Mouse (Mus musculus) hindbrain, embryonic 11.5 days (tissue): ENCODE results near the gene St8sia1. TPM values are rescaled to one million over a fixed set of nuclear protein-coding genes. Genes with fewer than 3 reads are reported as not detected.
A peak's percentile ranks its signal among the peaks of the same experiment; 100 is the strongest.

ENCODE experiments used
- ATAC-seq: fragments of 200-750 bp; cut with Nextera tagmentation; 2 replicates; pipeline ENCODE4 v1.8.0; 2017; ENCODE audit warnings: mild to moderate bottlenecking, moderate TSS enrichment, moderate library complexity; ENCODE audit not compliant: low FRiP score
- DNase-seq: peaks from one replicate; pipeline ENCODE4 v3.0.0-alpha.2; 2015; ENCODE audit warnings: low spot score
- H3K27ac ChIP-seq: fragments of 300-500 bp; sonication (generic); 2 replicates; pipeline ENCODE4 v1.5.1; 2014; ENCODE audit warnings: mild to moderate bottlenecking, low read depth, low read length
- H3K27me3 ChIP-seq: fragments of 300-500 bp; sonication (generic); 2 replicates; pipeline ENCODE4 v1.6.1; 2014; ENCODE audit warnings: mild to moderate bottlenecking, low read length, moderate library complexity, mixed read lengths; ENCODE audit not compliant: control insufficient read depth, insufficient read depth
- H3K36me3 ChIP-seq: fragments of 300-500 bp; sonication (generic); 2 replicates; pipeline ENCODE4 v1.6.1; 2014; ENCODE audit warnings: mild to moderate bottlenecking, low read length, moderate library complexity, mixed read lengths; ENCODE audit not compliant: control insufficient read depth, insufficient read depth
- H3K4me1 ChIP-seq: fragments of 300-500 bp; sonication (generic); replicated peaks from 2 replicates; pipeline ENCODE4 v1.6.1; 2014; ENCODE audit warnings: low read length, mixed read lengths; ENCODE audit not compliant: control insufficient read depth, insufficient read depth
- H3K4me2 ChIP-seq: fragments of 300-500 bp; sonication (generic); replicated peaks from 2 replicates; pipeline ENCODE4 v1.6.1; 2014; ENCODE audit warnings: mild to moderate bottlenecking, low read depth, low read length
- H3K4me3 ChIP-seq: fragments of 300-500 bp; sonication (generic); 2 replicates; pipeline ENCODE4 v1.5.1; 2014; ENCODE audit warnings: low read depth, low read length
- H3K9ac ChIP-seq: fragments of 300-500 bp; sonication (generic); 2 replicates; pipeline ENCODE4 v1.6.1; 2014; ENCODE audit warnings: low read depth, low read length
- H3K9me3 ChIP-seq: fragments of 300-500 bp; sonication (generic); 2 replicates; pipeline ENCODE4 v1.6.1; 2016; ENCODE audit warnings: low read length; ENCODE audit not compliant: control insufficient read depth
- WGBS: fragments of 180-500 bp; shearing (Covaris S2); extraction: QIAGEN DNeasy Blood & Tissue Kit; methylation state at CpG from one replicate; pipeline ENCODE4 v1.1.7; 2014; 5-methylcytosine and 5-hydroxymethylcytosine counted together
- polyA plus RNA-seq: library from polyadenylated mRNA; unstranded; fragments of >200 nt; fragmentation: Nextera tagmentation; extraction: Ambion mirVana; gene quantifications from 2 replicates; pipeline ENCODE4 v1.2.1, GENCODE M21; 2014

Gene St8sia1
- polyA plus RNA-seq, 1 experiment from 2014 or later, result 5.1 TPM

DNA sequence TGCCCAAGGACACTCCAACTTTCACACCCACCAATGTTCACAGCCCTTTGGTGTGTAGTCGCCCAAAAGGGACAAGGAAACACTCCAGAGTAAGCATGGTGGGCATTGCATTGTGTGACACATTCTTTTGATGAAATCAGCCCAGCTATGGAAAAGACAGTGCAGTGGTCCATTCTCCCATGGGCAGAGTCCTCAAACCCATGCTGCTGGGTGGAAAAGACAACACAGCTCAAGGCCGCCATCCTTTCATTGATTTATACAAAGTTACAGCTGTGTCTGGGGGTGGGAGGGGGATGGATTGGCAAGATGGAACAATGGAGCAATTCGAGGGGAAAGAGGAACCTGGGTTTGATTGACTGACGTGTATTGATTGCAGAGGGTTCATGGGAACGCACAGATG is 151.3 kb downstream of the St8sia1 start:
- Histone ChIP-seq H3K9ac (no peak overlapping the region), H3K9me3 (no peaks in the 10 kb centered on the region), H3K27me3 (no peaks in the 10 kb centered on the region), H3K4me1 (no peaks in the 10 kb centered on the region; the same call in 1 of the 2 replicates), H3K4me2 (no peak overlapping the region), H3K27ac (no peak overlapping the region), H3K36me3 (no peaks in the 10 kb centered on the region), H3K4me3 (no peak overlapping the region)
- 56% methylated on average over 5 of the region's 5 CpGs for WGBS
- ATAC-seq, result peak; percentile 63
- DNase-seq, result peak; percentile 30

- H3K9ac ChIP-seq, result no peak overlapping the region
- no peaks in the 10 kb centered on the region for H3K36me3 ChIP-seq
- H3K27me3 ChIP-seq, result no peaks in the 10 kb centered on the region
- DNase-seq (no peak), ATAC-seq (no peak)
- WGBS, result 71% methylated on average over 6 of the region's 6 CpGs
- no peaks in the 10 kb centered on the region for H3K9me3 ChIP-seq
- H3K27ac ChIP-seq, result no peak overlapping the region
- no peak overlapping the region for H3K4me2 ChIP-seq
- H3K4me1 ChIP-seq, result no peaks in the 10 kb centered on the region; the same call in 1 of the 2 replicates
- no peak overlapping the region for H3K4me3 ChIP-seq
Observed at GRCm38 (mm10) chr6:142810239-142810638, 154.0 kb downstream of the St8sia1 start.

DNA sequence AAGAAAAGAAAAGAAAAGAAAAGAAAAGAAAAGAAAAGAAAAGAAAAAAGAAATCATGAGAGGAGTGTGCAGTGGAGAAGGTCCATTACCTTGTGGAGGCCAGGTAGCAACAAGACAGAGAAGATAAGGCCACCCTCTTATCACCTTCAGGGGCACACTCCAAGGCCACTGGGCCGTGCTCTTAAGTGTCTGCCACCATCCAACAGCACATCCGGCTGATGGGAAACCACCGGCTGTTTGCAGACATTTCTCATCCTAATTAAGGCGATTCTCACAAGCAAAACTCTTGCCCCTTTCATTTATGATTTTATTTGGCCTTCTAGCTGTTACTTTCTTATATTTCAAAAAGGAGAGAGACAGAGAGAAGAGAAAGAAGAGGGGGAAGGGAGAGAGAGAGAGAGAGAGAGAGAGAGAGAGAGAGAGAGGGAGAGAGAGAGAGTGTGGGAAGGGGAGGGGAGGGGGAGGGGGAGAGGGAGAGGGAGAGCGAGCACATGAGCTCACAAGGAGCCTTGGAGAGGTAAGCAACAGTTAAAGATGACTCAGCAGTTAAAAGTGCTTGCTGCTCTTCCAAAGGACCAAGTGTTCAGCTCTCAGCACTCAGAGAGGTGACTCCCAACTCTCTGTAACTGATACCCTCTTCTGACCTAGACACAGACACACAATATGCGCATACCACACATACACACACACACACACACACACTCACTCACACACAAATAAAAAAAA is 154.7 kb downstream of the St8sia1 start:
- H3K4me2 ChIP-seq, result no peak overlapping the region
- no peak overlapping the region for H3K9ac ChIP-seq
- H3K27ac ChIP-seq, result no peak overlapping the region
- H3K4me1 ChIP-seq, result no peaks in the 10 kb centered on the region; the same call in 1 of the 2 replicates
- no peaks in the 10 kb centered on the region for H3K27me3 ChIP-seq
- ATAC-seq, result no peak
- no peak for DNase-seq
- WGBS, result 52% methylated on average over 6 of the region's 6 CpGs
- no peaks in the 10 kb centered on the region for H3K36me3 ChIP-seq
- no peaks in the 10 kb centered on the region for H3K9me3 ChIP-seq
- H3K4me3 ChIP-seq, result no peak overlapping the region

GRCm38 (mm10) chr6:142806326-142806725 is 157.9 kb downstream of the St8sia1 start:
- no peak for DNase-seq
- Histone ChIP-seq H3K4me2 (no peak overlapping the region), H3K9ac (no peak overlapping the region), H3K27ac (no peak overlapping the region), H3K4me1 (no peaks in the 10 kb centered on the region), H3K4me3 (no peak overlapping the region), H3K27me3 (no peaks in the 10 kb centered on the region), H3K36me3 (no peaks in the 10 kb centered on the region), H3K9me3 (no peaks in the 10 kb centered on the region)
- WGBS, result 85% methylated on average over 4 of the region's 4 CpGs
- ATAC-seq, result no peak

GRCm38 (mm10) chr6:142804402-142804801 is 159.8 kb downstream of the St8sia1 start, which contains the start of gene Sult6b2:
TSS of gene Sult6b2 (minus strand) at chr6:142804502.
- H3K4me2 ChIP-seq, result no peak within 1 kb of the TSS
- no peak within 1 kb of the TSS for H3K9ac ChIP-seq
- H3K27ac ChIP-seq, result no peak within 1 kb of the TSS
- H3K36me3 ChIP-seq, result no peaks in the 10 kb centered on the region
- H3K4me3 ChIP-seq, result no peak within 1 kb of the TSS
- no peaks in the 10 kb centered on the region for H3K9me3 ChIP-seq
- ATAC-seq, result no peak
- DNase-seq, result no peak
- no peaks in the 10 kb centered on the region for H3K27me3 ChIP-seq
- no peaks in the 10 kb centered on the region for H3K4me1 ChIP-seq

- Histone ChIP-seq H3K4me1 (no peaks in the 10 kb centered on the region), H3K36me3 (no peaks in the 10 kb centered on the region), H3K27me3 (no peaks in the 10 kb centered on the region), H3K27ac (no peak overlapping the region), H3K4me3 (no peak overlapping the region), H3K9ac (no peak overlapping the region), H3K9me3 (no peaks in the 10 kb centered on the region), H3K4me2 (no peak overlapping the region)
- 49% methylated on average over 11 of the region's 11 CpGs for WGBS
- ATAC-seq, result no peak
- no peak for DNase-seq
Observed at GRCm38 (mm10) chr6:142802617-142803525, 161.4 kb downstream of the St8sia1 start.

GRCm38 (mm10) chr6:142801687-142802086 is 162.6 kb downstream of the St8sia1 start:
- Histone ChIP-seq H3K27me3 (no peaks in the 10 kb centered on the region), H3K4me3 (no peak overlapping the region), H3K4me1 (no peaks in the 10 kb centered on the region), H3K9me3 (no peaks in the 10 kb centered on the region), H3K4me2 (no peak overlapping the region), H3K9ac (no peak overlapping the region), H3K36me3 (no peaks in the 10 kb centered on the region), H3K27ac (no peak overlapping the region)
- ATAC-seq (no peak), DNase-seq (no peak)
- 82% methylated on average over 5 of the region's 5 CpGs for WGBS

GRCm38 (mm10) chr6:142799704-142800374 is 164.4 kb downstream of the St8sia1 start:
- Histone ChIP-seq H3K9ac (no peak overlapping the region), H3K27me3 (no peaks in the 10 kb centered on the region), H3K27ac (no peak overlapping the region), H3K4me3 (no peak overlapping the region), H3K36me3 (no peaks in the 10 kb centered on the region), H3K4me2 (no peak overlapping the region), H3K9me3 (no peaks in the 10 kb centered on the region), H3K4me1 (no peaks in the 10 kb centered on the region)
- DNase-seq, result no peak
- WGBS, result 87% methylated on average over 7 of the region's 7 CpGs
- no peak for ATAC-seq
